Mouse (Mus musculus) intestine, embryonic 14.5 days (tissue): ENCODE measurements at regions not wholly inside any gene's neighbourhood (a gene's known extent, or its start where the extent isn't known, plus 50 kb on each side); places are given as distances from the start of the nearest gene placed in this dataset.
"Not testable (repeated sequence)": the region's sequence is repeated elsewhere in the genome, so short reads cannot be mapped to it uniquely, and the experiment has no call there.

Experiments
- ATAC-seq: fragments of 200-750 bp; cut with Nextera tagmentation; replicated peaks from 2 replicates; pipeline ENCODE4 v1.8.0; 2017; ENCODE audit warnings: low read depth, moderate number of reproducible peaks, moderate TSS enrichment, moderate library complexity; ENCODE audit not compliant: low FRiP score, low TSS enrichment
- DNase-seq: peaks from one replicate; pipeline ENCODE4 v3.0.0-alpha.2; 2018; ENCODE audit warnings: low spot score
- H3K27ac ChIP-seq: fragments of 300-500 bp; sonication (generic); 2 replicates; pipeline ENCODE4 v1.5.1; 2014; ENCODE audit warnings: low read depth, mild to moderate bottlenecking, control low read depth
- H3K27me3 ChIP-seq: fragments of 300-500 bp; sonication (generic); replicated peaks from 2 replicates; pipeline ENCODE4 v1.6.1; 2014; ENCODE audit warnings: low read length, control low read depth; ENCODE audit not compliant: control insufficient read depth, insufficient read depth
- H3K36me3 ChIP-seq: fragments of 300-500 bp; sonication (generic); 2 replicates; pipeline ENCODE4 v1.6.1; 2014; ENCODE audit warnings: low read length, control low read depth; ENCODE audit not compliant: control insufficient read depth, insufficient read depth
- H3K4me1 ChIP-seq: fragments of 300-500 bp; sonication (generic); replicated peaks from 2 replicates; pipeline ENCODE4 v1.6.1; 2014; ENCODE audit warnings: low read length, control low read depth, mixed read lengths; ENCODE audit not compliant: control insufficient read depth, insufficient read depth
- H3K4me2 ChIP-seq: fragments of 300-500 bp; sonication (generic); 2 replicates; pipeline ENCODE4 v1.6.1; 2014; ENCODE audit warnings: low read length
- H3K4me3 ChIP-seq: fragments of 300-500 bp; sonication (generic); 2 replicates; pipeline ENCODE4 v1.5.1; 2014; ENCODE audit warnings: low read depth, low read length, control low read depth, mixed read lengths
- H3K9ac ChIP-seq: fragments of 300-500 bp; sonication (generic); 2 replicates; pipeline ENCODE4 v1.6.1; 2014; ENCODE audit warnings: mild to moderate bottlenecking, low read length
- H3K9me3 ChIP-seq: fragments of 300-500 bp; sonication (generic); 2 replicates; pipeline ENCODE4 v1.6.1; 2016; ENCODE audit warnings: low read length, control low read depth; ENCODE audit not compliant: control insufficient read depth
- WGBS: fragments of 180-500 bp; shearing (Covaris S2); extraction: QIAGEN DNeasy Blood & Tissue Kit; methylation state at CpG from one replicate; pipeline ENCODE4 v1.1.7; 2014; 5-methylcytosine and 5-hydroxymethylcytosine counted together

DNA sequence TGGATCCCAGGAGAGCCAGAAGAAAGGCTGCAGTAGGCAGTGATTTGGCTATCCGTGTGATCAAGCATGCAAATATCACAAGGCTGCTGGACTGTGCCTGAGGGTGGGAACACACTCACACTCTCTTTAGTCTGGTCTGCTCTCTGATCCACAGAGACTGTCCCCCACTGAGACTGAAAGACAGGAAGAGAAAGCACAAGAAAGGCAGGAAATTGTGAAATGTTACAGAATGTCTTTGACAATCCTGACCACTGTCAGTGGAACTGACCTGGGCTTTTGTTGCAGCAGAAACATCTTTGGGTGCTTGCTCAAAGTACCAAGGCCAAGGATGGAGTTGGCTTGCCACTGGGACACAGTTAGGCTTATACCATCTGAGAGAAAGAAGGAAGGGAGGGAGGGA is 52.3 kb upstream of the Gpd2 start:
- ATAC-seq (no peak), DNase-seq (no peak)
- Histone ChIP-seq H3K4me3 (no peak overlapping the region), H3K36me3 (no peaks in the 10 kb centered on the region), H3K9ac (no peak overlapping the region), H3K4me2 (no peak overlapping the region), H3K4me1 (no peaks in the 10 kb centered on the region), H3K9me3 (no peaks in the 10 kb centered on the region), H3K27me3 (no peaks in the 10 kb centered on the region), H3K27ac (no peak overlapping the region)
- WGBS, result 25% methylated on average over 1 of the region's 1 CpGs

DNA sequence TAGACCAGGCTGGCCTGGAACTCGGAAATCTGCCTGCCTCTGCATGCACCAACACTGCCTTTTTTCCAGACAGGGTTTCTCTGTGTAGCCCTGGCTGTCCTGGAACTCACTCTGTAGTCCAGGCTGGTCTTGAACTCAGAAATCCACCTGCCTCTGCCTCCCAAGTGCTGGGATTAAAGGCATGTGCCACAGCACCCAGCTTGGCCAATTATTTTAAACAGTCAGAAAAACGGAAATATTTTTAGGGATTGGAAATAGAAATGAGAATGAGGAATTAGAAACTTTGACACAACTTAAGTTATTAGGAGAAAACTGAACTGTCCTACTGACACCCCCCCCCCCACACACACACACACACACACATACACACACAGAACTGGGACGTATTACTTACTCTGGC is 54.3 kb upstream of the Gpd2 start:
- DNase-seq, H3K4me2 ChIP-seq, H3K9ac ChIP-seq, ATAC-seq, H3K36me3 ChIP-seq, H3K27me3 ChIP-seq, H3K27ac ChIP-seq, H3K4me1 ChIP-seq, H3K9me3 ChIP-seq, H3K4me3 ChIP-seq: not testable (repeated sequence)
- 75% methylated on average over 3 of the region's 3 CpGs for WGBS

- H3K9ac ChIP-seq, result peak overlapping the region; percentile 69
- peak overlapping the region; percentile 92 for H3K27ac ChIP-seq
- WGBS, result under 1% methylated on average over 37 of the region's 37 CpGs
- no peaks in the 10 kb centered on the region for H3K4me1 ChIP-seq
- no peaks in the 10 kb centered on the region for H3K36me3 ChIP-seq
- H3K9me3 ChIP-seq, result no peaks in the 10 kb centered on the region
- ATAC-seq (peak; percentile 98), DNase-seq (peak; percentile 99)
- H3K4me2 ChIP-seq, result peak overlapping the region; percentile 46
- H3K4me3 ChIP-seq, result peak overlapping the region; percentile 91
- H3K27me3 ChIP-seq, result no peaks in the 10 kb centered on the region
Measured at GRCm38 (mm10) chr2:57181692-57182541, 55.5 kb upstream of the Gpd2 start.

GRCm38 (mm10) chr2:57181350-57181691 is 56.1 kb upstream of the Gpd2 start:
- Histone ChIP-seq H3K4me3 (peak overlapping the region; percentile 91), H3K36me3 (no peaks in the 10 kb centered on the region), H3K27ac (peak overlapping the region; percentile 92), H3K9ac (peak overlapping the region; percentile 69), H3K9me3 (no peaks in the 10 kb centered on the region), H3K4me2 (peak overlapping the region; percentile 46), H3K27me3 (no peaks in the 10 kb centered on the region), H3K4me1 (no peaks in the 10 kb centered on the region)
- DNase-seq, result no peak
- no peak for ATAC-seq
- 8% methylated on average over 4 of the region's 4 CpGs for WGBS

GRCm38 (mm10) chr2:57178056-57178455 is 54.3 kb upstream of the Nr4a2 start:
- WGBS, result 73% methylated on average over 6 of the region's 6 CpGs

GRCm38 (mm10) chr2:57176547-57176946 is 52.7 kb upstream of the Nr4a2 start:
- Histone ChIP-seq H3K27ac (no peak overlapping the region), H3K4me1 (no peaks in the 10 kb centered on the region), H3K27me3 (no peaks in the 10 kb centered on the region), H3K9ac (no peak overlapping the region), H3K36me3 (no peaks in the 10 kb centered on the region), H3K4me2 (no peak overlapping the region), H3K4me3 (no peak overlapping the region), H3K9me3 (no peaks in the 10 kb centered on the region)
- 85% methylated on average over 7 of the region's 7 CpGs for WGBS
- DNase-seq (no peak), ATAC-seq (no peak)

More at GRCm38 (mm10) chr2:57178056-57178455, 54.3 kb upstream of the Nr4a2 start:
- Histone ChIP-seq H3K4me1 (no peaks in the 10 kb centered on the region), H3K36me3 (no peaks in the 10 kb centered on the region), H3K27me3 (no peaks in the 10 kb centered on the region), H3K4me3 (no peak overlapping the region), H3K9me3 (no peaks in the 10 kb centered on the region), H3K27ac (no peak overlapping the region), H3K9ac (no peak overlapping the region), H3K4me2 (no peak overlapping the region)
- ATAC-seq (no peak), DNase-seq (no peak)

DNA sequence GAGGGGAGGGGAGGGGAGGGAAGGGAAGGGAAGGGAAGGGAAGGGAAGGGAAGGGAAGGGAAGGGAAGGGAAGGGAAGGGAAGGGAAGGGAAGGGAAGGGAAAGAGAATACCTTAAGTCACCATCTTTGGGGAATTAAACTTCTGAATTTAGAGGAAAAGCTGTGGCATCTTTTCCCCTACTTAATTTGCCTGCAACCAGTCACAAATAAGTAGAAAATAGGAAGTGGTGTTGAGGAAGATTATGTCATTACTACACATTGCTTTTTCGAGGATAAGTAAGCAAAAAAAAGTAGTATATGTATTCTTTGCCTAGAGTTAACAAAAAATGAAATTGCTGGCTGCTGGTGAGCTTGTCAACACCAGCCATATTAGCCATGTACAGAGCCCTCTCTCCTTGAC is 51.4 kb upstream of the Nr4a2 start:
- no peaks in the 10 kb centered on the region for H3K9me3 ChIP-seq
- no peak overlapping the region for H3K4me3 ChIP-seq
- H3K4me1 ChIP-seq, result no peaks in the 10 kb centered on the region
- no peaks in the 10 kb centered on the region for H3K36me3 ChIP-seq
- no peak overlapping the region for H3K9ac ChIP-seq
- WGBS, result 84% methylated on average over 1 of the region's 1 CpGs
- H3K4me2 ChIP-seq, result no peak overlapping the region
- ATAC-seq, result no peak
- no peaks in the 10 kb centered on the region for H3K27me3 ChIP-seq
- no peak overlapping the region for H3K27ac ChIP-seq
- DNase-seq, result no peak
